Mouse (Mus musculus): Measurements from ENCODE around the gene 5730522E02Rik.

- TF ChIP-seq TCF3 (IDR thresholded peaks at IDR 0.05; ENCODE audit: insufficient read length, low read depth) (no peak), CEBPB (IDR thresholded peaks at IDR 0.05; ENCODE audit: insufficient read depth, poor library complexity, severe bottlenecking) (no peak), POLR2A (IDR thresholded peaks at IDR 0.05; ENCODE audit: insufficient read length, low read depth) (no peak), TCF12 (IDR thresholded peaks at IDR 0.05; ENCODE audit: insufficient read depth, poor library complexity, severe bottlenecking) (no peak), USF1 (IDR thresholded peaks at IDR 0.05; ENCODE audit: low read depth) (no peak), MAX (IDR thresholded peaks at IDR 0.05; ENCODE audit: low read depth) (no peak), E2F4 (IDR thresholded peaks at IDR 0.05; ENCODE audit: insufficient read depth) (no peak), POLR2AphosphoS2 (IDR thresholded peaks at IDR 0.05; ENCODE audit: insufficient read length, low read depth) (no peak)
These were observed 620.3 kb downstream of the 5730522E02Rik start for GRCm38 (mm10) chr11:25590215-25590614.

All from myocyte (in vitro differentiated cells).